Mouse (Mus musculus): ENCODE measurements around the gene E2f4.

E2f4 gene

GRCm38 (mm10) chr8:105297511-105298192 is at the start of gene E2f4:
Gene E2f4 (plus strand): TSS chr8:105297663.
- peak; percentile 83 to 92 for DNase-seq (ENCODE audit: low spot score in 2 of 2)

DNA sequence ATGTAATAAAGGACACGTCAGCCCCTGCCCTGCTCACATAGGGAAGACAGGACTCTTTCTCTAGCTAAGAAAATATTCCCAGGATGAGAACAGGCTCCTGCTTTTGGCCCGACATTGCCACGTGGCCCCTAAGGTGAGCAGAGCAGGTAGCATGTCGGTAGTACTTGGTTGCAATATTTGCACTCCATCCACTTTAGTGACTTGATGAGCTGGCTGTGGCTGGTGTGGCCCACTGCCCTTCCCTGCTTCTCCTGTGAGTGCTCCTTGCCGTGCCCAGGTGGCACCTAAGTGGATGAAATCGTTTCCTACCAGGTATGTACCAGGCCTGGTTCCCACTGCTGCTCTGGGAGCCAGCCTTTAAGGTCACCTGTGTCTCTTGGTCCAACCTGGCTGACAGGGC is 45.5 kb upstream of the E2f4 start:
- DNase-seq (ENCODE audit: low spot score in 2 of 2), result no peak

GRCm38 (mm10) chr8:105252680-105253537 is 44.6 kb upstream of the E2f4 start:
- DNase-seq (ENCODE audit: low spot score in 2 of 2), result no peak

GRCm38 (mm10) chr8:105253766-105254151 is 43.7 kb upstream of the E2f4 start:
- no peak for DNase-seq (ENCODE audit: low spot score in 2 of 2)

DNA sequence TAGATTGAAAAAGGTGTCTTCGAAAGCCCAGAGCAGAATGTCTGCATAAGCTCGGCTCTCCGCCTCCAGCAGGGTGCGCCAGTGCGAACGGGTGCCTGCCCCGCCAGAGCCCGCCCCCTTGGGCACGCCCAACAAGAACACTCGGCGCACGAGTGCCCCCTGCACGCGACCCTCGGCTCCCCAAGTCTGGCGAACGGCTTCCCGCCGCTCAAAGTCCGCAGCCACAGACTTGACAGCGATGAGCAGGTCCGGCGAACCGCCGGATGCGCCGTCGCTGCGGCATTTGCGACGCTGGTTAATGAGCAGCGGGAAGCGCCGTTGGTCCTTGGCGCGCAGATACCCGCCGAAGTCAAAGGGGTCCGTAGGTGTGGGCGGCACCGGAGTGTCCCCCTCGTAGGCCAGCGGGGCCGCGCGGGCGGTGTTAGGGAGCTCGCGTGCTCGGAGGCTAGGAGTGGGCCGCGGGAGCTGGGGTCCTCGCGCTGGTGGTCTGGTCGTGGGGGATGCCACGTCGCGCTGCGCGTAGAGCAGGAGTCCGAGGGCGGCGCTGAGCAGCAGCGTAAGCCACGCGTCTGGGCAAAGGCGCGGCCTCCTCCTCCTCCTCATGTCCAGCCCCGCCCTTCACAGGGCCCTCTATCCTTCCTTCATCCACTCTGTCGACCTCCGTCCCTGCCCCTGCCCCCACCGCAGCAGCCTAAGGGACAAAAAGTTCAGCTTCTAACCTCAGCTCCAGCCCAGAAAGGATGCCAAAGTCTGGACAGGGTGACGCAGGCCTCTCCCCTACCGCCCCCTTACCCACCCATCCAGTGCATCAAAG is 43.1 kb upstream of the E2f4 start:
- peak; percentile 81 to 89 for DNase-seq (ENCODE audit: low spot score in 2 of 2)

DNA sequence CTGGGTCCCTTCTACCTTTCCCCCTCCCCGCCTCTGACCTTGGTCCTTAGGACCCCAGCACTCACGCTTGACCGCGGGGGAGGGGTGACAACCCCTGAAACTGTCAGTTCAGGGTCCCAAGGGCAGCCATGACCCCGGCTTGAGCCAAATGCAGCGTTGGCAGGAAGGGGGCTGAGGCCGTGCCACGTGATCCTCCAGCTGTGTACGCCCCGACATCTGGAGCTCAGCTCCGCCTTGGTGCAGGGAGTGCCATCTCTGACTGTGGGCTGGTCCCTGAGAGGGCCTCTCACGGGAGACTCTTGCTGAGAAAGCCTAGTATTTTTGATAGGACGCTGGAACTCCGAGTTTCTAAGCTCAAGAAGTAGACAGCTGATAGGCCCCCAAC is 42.5 kb upstream of the E2f4 start, which contains the start of gene B3gnt9:
Gene B3gnt9, minus strand, starts transcription at position 188 of the 385 bp plus-strand sequence.
- peak; percentile 50 to 82 for DNase-seq (ENCODE audit: low spot score in 2 of 2)

GRCm38 (mm10) chr8:105257318-105258114 is 39.9 kb upstream of the E2f4 start:
- DNase-seq (ENCODE audit: low spot score in 2 of 2), result no peak

- no peak for DNase-seq (ENCODE audit: low spot score in 2 of 2)
Measured at GRCm38 (mm10) chr8:105258911-105259720, 38.3 kb upstream of the E2f4 start.

GRCm38 (mm10) chr8:105259721-105260320 is 37.6 kb upstream of the E2f4 start:
- peak; percentile 50 to 60 for DNase-seq (ENCODE audit: low spot score in 2 of 2)

- DNase-seq (ENCODE audit: low spot score in 2 of 2), result no peak
Measured at GRCm38 (mm10) chr8:105260371-105261099, 36.9 kb upstream of the E2f4 start.

DNA sequence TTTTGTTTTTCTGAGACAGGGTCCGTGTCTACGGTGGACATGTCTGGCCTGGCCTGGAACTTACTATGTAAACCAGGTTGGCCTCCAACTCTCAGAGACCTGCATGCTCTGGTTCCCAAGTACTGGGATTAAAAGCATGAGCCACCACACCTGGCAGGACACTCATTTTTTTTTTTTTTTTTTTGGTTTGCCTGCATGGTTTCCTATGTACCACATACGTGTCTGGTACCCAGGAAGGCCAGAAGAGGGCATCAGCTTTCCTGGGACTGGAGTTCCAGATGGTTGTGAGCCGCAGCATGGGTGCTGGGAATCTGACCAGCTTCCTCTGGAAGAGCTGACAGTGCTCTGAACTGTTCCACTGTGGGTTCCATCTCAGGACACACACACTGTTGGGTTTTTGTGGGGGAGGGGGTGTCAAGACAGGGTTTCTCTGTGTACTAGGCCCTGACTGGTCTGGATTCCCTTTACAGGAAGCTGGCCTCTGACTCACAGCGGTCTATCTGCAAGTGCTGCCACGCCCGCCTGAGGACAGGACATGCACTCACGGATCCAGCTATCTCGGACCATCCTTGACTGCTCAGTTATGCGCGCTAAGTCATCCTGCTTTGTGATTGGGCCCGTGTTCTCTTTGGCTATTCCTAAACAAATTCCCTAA is 36.0 kb upstream of the E2f4 start:
- no peak for DNase-seq (ENCODE audit: low spot score in 2 of 2)

- DNase-seq (ENCODE audit: low spot score in 2 of 2), result no peak
Measured at GRCm38 (mm10) chr8:105263244-105263912, 34.1 kb upstream of the E2f4 start.

- DNase-seq (ENCODE audit: low spot score in 2 of 2), result peak; percentile 80 to 82
Measured at GRCm38 (mm10) chr8:105264024-105264982, 33.2 kb upstream of the E2f4 start, which contains the start of the genes Tradd and Fbxl8. Gene Tradd (minus strand): TSS chr8:105264609. Gene Fbxl8 (plus strand): TSS chr8:105264648.

- DNase-seq (ENCODE audit: low spot score in 2 of 2), result peak in 1 of 2 experiments; percentile 20
Measured at GRCm38 (mm10) chr8:105265128-105265527, 32.3 kb upstream of the E2f4 start.

DNA sequence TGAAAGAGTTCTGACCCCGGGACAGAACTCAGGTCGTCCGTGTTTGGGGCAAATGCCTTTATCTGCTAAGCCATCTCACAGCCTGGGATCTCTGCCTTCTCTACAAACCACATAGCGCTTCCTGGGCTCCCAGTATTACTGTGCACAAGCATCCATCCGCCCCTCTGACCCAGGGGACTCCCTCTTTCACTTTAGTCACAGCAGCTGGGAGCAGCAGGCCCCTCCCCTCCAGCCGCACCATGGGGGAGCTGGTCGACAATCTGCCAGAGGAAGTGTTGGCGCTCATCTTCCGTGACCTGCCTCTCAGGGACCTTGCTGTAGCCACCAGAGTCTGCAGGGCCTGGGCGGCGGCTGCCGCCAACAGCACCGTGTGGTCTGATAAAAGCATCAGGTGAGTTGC is 30.7 kb upstream of the E2f4 start:
- no peak for DNase-seq (ENCODE audit: low spot score in 2 of 2)

DNA sequence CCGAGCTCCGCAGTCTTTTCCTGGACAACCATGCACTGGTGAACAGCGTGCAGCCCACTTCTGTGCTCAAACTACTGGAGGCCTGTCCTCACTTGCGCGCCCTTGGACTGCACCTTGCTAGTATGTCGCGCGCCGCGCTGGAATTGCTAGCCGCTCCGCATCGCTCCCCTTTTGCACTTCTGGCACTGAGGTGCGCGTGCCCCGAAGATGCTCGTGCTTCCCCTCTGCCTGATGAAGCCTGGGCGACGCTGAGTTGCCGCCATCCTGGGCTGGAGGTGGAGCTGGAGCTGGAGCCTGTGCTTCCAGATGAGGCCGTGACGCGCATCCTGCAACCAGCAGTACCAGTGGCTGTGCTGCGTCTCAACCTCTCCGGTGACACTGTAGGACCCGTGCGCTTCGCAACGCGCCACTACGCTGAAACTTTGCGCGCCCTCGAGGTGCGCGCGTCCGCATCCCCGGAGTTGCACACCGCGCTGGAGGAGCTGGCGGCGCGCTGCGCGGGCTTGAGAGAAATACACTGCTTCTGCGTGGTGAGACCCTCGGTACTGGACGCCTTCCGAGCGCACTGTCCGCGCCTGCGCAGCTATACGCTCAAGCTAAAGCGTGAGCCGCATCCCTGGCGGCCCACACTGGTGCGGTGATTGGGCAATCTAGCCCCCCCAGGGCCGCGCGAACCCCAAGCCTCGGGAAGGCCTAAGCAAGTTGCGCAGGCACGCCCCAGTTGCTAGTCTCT is 29.0 kb upstream of the E2f4 start:
- no peak for DNase-seq (ENCODE audit: low spot score in 2 of 2)

Data from urinary bladder, postnatal 36 days (tissue).